ENCODE assay signal across 14 mouse cellular contexts in genomic region chr8:117287966-117288365, GRCm38 (mm10). TPM values are rescaled to one million over a fixed set of nuclear protein-coding genes. Genes with fewer than 3 reads are reported as not detected.
DNase-seq lines count a peak whose midpoint lies in the region; ATAC-seq and TF ChIP-seq lines count a peak whose summit lies in the region.
"Had no signal": no experiment of that assay in that cellular context is flagged by ENCODE, and none has a peak within 500 bp of the region (broad histone marks: within the 10 kb centered on the region; RNA-seq: fewer than 3 reads in every experiment).

No protein-coding gene starts in this region.

- H3K27me3 ChIP-seq in cerebellum, adult 2 months (ENCODE audit: control insufficient read depth, insufficient read depth, low read length) = no peaks in the 10 kb centered on the region
- H3K27me3 ChIP-seq: heart, embryonic 12.5 days; hindbrain, embryonic 15.5 days; midbrain, embryonic 15.5 days had no signal

- TF ChIP-seq POLR2A in lung, adult 2 months (IDR thresholded peaks at IDR 0.05; ENCODE audit: borderline replicate concordance, extremely low read depth, low read depth, low read length) = no peak
- no peak for TF ChIP-seq POLR2A in cerebellum, adult 2 months (IDR thresholded peaks at IDR 0.05; ENCODE audit: borderline replicate concordance, insufficient read depth, low read length)

- peak; percentile 91 for ATAC-seq in inflammation-experienced regulatory T-cells, adult 6 months
- ATAC-seq in monocyte, adult 5-6 weeks (replicated peaks; ENCODE audit: insufficient number of reproducible peaks, low FRiP score, low TSS enrichment, poor library complexity, severe bottlenecking) = peak; percentile 78
- ATAC-seq: midbrain, embryonic 15.5 days had no signal

- peaks cover 7% of the 10 kb centered on the region for H3K4me1 ChIP-seq in lung, adult 2 months (ENCODE audit: control insufficient read depth, insufficient read depth, low read length)
- H3K4me1 ChIP-seq in cerebellum, adult 2 months (ENCODE audit: control insufficient read depth, insufficient read depth, low read length) = peaks cover 11% of the 10 kb centered on the region; the same call in 1 of the 2 replicates

- intact Hi-C loops in left cerebral cortex, postnatal 25 days (cut with DNase I) = loop anchor here (2.0 kb wide), 1 partner anchor 29 kb away; no protein-coding TSS in a partner anchor

- 35% methylated on average over 8 of the region's 8 CpGs for WGBS in lung, adult 2 months
- 94% methylated on average over 8 of the region's 8 CpGs for WGBS in cerebellum, adult 2 months

- no peak overlapping the region for H3K4me3 ChIP-seq in lung, adult 2 months (replicated peaks; ENCODE audit: extremely low read depth, low read depth, low read length)
- H3K4me3 ChIP-seq in cerebellum, adult 2 months (replicated peaks; ENCODE audit: insufficient read depth, low read depth, low read length) = no peak overlapping the region
- H3K4me3 ChIP-seq: heart, embryonic 12.5 days; hindbrain, embryonic 15.5 days; midbrain, embryonic 15.5 days had no signal

- peak; percentile 45 to 66 for DNase-seq in lung, adult 18-20 months
- DNase-seq in lung, adult 2 months = no peak
- DNase-seq in T-cell, adult 2 months (ENCODE audit: low spot score) = peak; percentile 64
- DNase-seq in cerebellum, adult 2 months = no peak
- no peak for DNase-seq in left cerebral cortex, postnatal 25 days (ENCODE audit: low spot score in 2 of 2)
- DNase-seq in right cerebral cortex, postnatal 36 days (ENCODE audit: low spot score in 2 of 2) = no peak
- DNase-seq: kidney, postnatal 14 days; layer of hippocampus, postnatal 36 days; right cerebral cortex, postnatal 4 days had no signal

- TF ChIP-seq CTCF in lung, adult 2 months (IDR thresholded peaks at IDR 0.05; ENCODE audit: insufficient read depth, low read length) = no peak
- no peak for TF ChIP-seq CTCF in cerebellum, adult 2 months (IDR thresholded peaks at IDR 0.05; ENCODE audit: borderline replicate concordance, insufficient read depth, low read depth, low read length)

- H3K27ac ChIP-seq in cerebellum, adult 2 months (ENCODE audit: insufficient read depth, low read length) = no peak overlapping the region
- H3K27ac ChIP-seq: hindbrain, embryonic 15.5 days; midbrain, embryonic 15.5 days had no signal

RNA-seq across cellular contexts. Expression of gene Cmip, which starts 31.1 kb away (rescaled TPM):
- 53.1 and 62.3 TPM in 2 replicates for polyA plus RNA-seq in lung, adult 2 months (2012; rRNA removed)
- polyA plus RNA-seq in inflammation-experienced regulatory T-cells, adult 6 months (2017; shearing (Covaris generic)) = 10 to 100 TPM; 23.9 to 28.7 (median 25.5) TPM
- total RNA-seq in monocyte, adult 5-6 weeks (2017) = 27.4 to 61.1 TPM (median 27.9 TPM) in 3 replicates
- polyA plus RNA-seq in cerebellum, adult 2 months (2012; rRNA removed) = 64.7 and 64.9 TPM in 2 replicates
- total RNA-seq in left cerebral cortex, postnatal 25 days (2021) = 100 to 1,000 TPM; 325 to 362 TPM

Comparison
In these comparisons a context has a peak if more than half of its experiments do, and no peak if none do; other contexts are left out.
1. DNase-seq: peak in lung, adult 18-20 months (2 of 2) and T-cell, adult 2 months (single experiment); none in lung, adult 2 months (single experiment), cerebellum, adult 2 months (0 of 2), left cerebral cortex, postnatal 25 days (0 of 2) and right cerebral cortex, postnatal 36 days (0 of 2).